ENCODE assay signal across 21 mouse cellular contexts in the genomic region with DNA sequence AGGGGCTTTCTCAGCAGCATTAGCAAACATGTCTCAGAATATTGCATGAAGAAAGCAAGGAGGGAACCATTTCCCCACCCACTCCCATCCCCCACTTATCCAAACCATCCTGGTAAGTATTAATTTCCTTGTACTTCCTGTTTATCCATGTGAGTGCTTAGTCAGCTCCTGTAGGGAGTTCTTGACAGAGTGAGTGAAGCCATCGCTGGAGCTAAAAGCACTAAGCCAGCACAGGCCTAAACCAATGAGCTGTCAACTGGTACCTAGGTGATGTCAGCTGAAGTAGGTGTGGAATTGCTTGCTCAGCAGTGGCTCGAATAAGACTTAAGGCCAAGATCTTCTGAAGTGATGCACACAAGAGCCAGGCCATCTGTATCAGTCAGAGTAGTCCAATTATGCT. TPM values are rescaled to one million over a fixed set of nuclear protein-coding genes. Genes with fewer than 3 reads are reported as not detected.
DNase-seq lines count a peak whose midpoint lies in the region; ATAC-seq and TF ChIP-seq lines count a peak whose summit lies in the region.
"Had no signal": no experiment of that assay in that cellular context is flagged by ENCODE, and none has a peak within 500 bp of the region (broad histone marks: within the 10 kb centered on the region; RNA-seq: fewer than 3 reads in every experiment).

No protein-coding gene starts in this region.

- no peak for ATAC-seq in heart, embryonic 12.5 days (ENCODE audit: insufficient number of reproducible peaks, low FRiP score)
- 0 out of 2 replicates have a peak, but pooled peaks have one; percentile 54 for ATAC-seq in kidney, embryonic 15.5 days (replicated peaks; ENCODE audit: low FRiP score)
- peak; percentile 82 for ATAC-seq in stomach, postnatal 0 days (ENCODE audit: low FRiP score, low TSS enrichment)
- ATAC-seq: forebrain, embryonic 14.5 days; hindbrain, embryonic 16.5 days had no signal

- H3K4me3 ChIP-seq in heart, embryonic 12.5 days: no peak overlapping the region
- no peak overlapping the region for H3K4me3 ChIP-seq in kidney, embryonic 15.5 days (replicated peaks)
- no peak overlapping the region for H3K4me3 ChIP-seq in stomach, postnatal 0 days (ENCODE audit: low read depth, low read length)
- H3K4me3 ChIP-seq: embryonic facial prominence, embryonic 10.5 days; erythroblast, embryonic 14.5 days; forebrain, embryonic 10.5 days; gastrocnemius, adult 2 months; hindbrain, embryonic 12.5 days had no signal

- no peak for TF ChIP-seq EP300 in stomach, postnatal 0 days (optimal IDR thresholded peaks at IDR 0.05)

- H3K9me3 ChIP-seq in heart, embryonic 12.5 days (replicated peaks): no peaks in the 10 kb centered on the region
- H3K9me3 ChIP-seq in kidney, embryonic 15.5 days (replicated peaks): no peaks in the 10 kb centered on the region
- no peaks in the 10 kb centered on the region for H3K9me3 ChIP-seq in stomach, postnatal 0 days (ENCODE audit: control insufficient read depth, low read length)
- H3K9me3 ChIP-seq: embryonic facial prominence, embryonic 10.5 days; forebrain, embryonic 10.5 days; hindbrain, embryonic 12.5 days had no signal

- H3K9ac ChIP-seq in heart, embryonic 12.5 days: no peak overlapping the region
- H3K9ac ChIP-seq in kidney, embryonic 15.5 days: no peak overlapping the region
- H3K9ac ChIP-seq in stomach, postnatal 0 days (ENCODE audit: low read length): no peak overlapping the region
- H3K9ac ChIP-seq: hindbrain, embryonic 12.5 days had no signal

- H3K27ac ChIP-seq in heart, embryonic 12.5 days (ENCODE audit: poor library complexity, severe bottlenecking): no peak overlapping the region
- no peak overlapping the region for H3K27ac ChIP-seq in kidney, embryonic 15.5 days
- no peak overlapping the region for H3K27ac ChIP-seq in stomach, postnatal 0 days (replicated peaks)
- H3K27ac ChIP-seq: embryonic facial prominence, embryonic 10.5 days; forebrain, embryonic 10.5 days; gastrocnemius, adult 2 months; hindbrain, embryonic 12.5 days had no signal

- no peaks in the 10 kb centered on the region for H3K27me3 ChIP-seq in heart, embryonic 12.5 days (replicated peaks)
- H3K27me3 ChIP-seq in kidney, embryonic 15.5 days: no peaks in the 10 kb centered on the region
- no peaks in the 10 kb centered on the region for H3K27me3 ChIP-seq in stomach, postnatal 0 days (ENCODE audit: control insufficient read depth, insufficient read depth, low read length)
- H3K27me3 ChIP-seq: hindbrain, embryonic 12.5 days had no signal

- H3K36me3 ChIP-seq in heart, embryonic 12.5 days: no peaks in the 10 kb centered on the region
- H3K36me3 ChIP-seq in kidney, embryonic 15.5 days: no peaks in the 10 kb centered on the region
- no peaks in the 10 kb centered on the region for H3K36me3 ChIP-seq in stomach, postnatal 0 days (ENCODE audit: control insufficient read depth, insufficient read depth, low read length)
- H3K36me3 ChIP-seq: embryonic facial prominence, embryonic 10.5 days; forebrain, embryonic 10.5 days; hindbrain, embryonic 12.5 days had no signal

- no peak for TF ChIP-seq CTCF in stomach, postnatal 0 days (IDR thresholded peaks at IDR 0.05; ENCODE audit: low read depth)

- peak; percentile 85 for DNase-seq in heart, adult 11 months
- no peak for DNase-seq in kidney, postnatal 4 days
- DNase-seq in 3T3-L1 (ENCODE audit: low read depth, low spot score): peak; percentile 61
- no peak for DNase-seq in stomach, postnatal 0 days (ENCODE audit: low spot score)
- DNase-seq in left cerebral cortex, adult 9 months (ENCODE audit: low spot score in 2 of 2): no peak
- DNase-seq: adrenal gland, postnatal 25 days; cerebellum, adult 2 months; cerebellum, postnatal 10 days; gastrocnemius, adult 2 months; gastrocnemius, postnatal 25 days; heart, postnatal 4 days had no signal

- peaks cover 6% of the 10 kb centered on the region; the same call in 1 of the 2 replicates for H3K4me1 ChIP-seq in heart, embryonic 12.5 days (replicated peaks)
- 0 out of 2 replicates have a peak, but pooled peaks cover 11% of the 10 kb centered on the region for H3K4me1 ChIP-seq in kidney, embryonic 15.5 days
- H3K4me1 ChIP-seq in stomach, postnatal 0 days (replicated peaks; ENCODE audit: control insufficient read depth, insufficient read depth): no peaks in the 10 kb centered on the region

- no peak overlapping the region for H3K4me2 ChIP-seq in heart, embryonic 12.5 days
- H3K4me2 ChIP-seq in kidney, embryonic 15.5 days: no peak overlapping the region
- H3K4me2 ChIP-seq in stomach, postnatal 0 days (replicated peaks; ENCODE audit: low read depth): no peak overlapping the region
- H3K4me2 ChIP-seq: heart, embryonic 11.5 days; hindbrain, embryonic 12.5 days had no signal

- WGBS in heart, embryonic 12.5 days: 39% methylated on average over 2 of the region's 2 CpGs
- 65% methylated on average over 2 of the region's 2 CpGs for WGBS in kidney, embryonic 15.5 days
- WGBS in stomach, postnatal 0 days: 35% methylated on average over 2 of the region's 2 CpGs

RNA-seq across cellular contexts. Expression of a gene that starts 34.3 kb away (rescaled TPM):
- 2.4 and 2.8 TPM in 2 replicates for polyA plus RNA-seq in heart, embryonic 12.5 days (2016; fragmentation: Nextera tagmentation; extraction: Ambion mirVana)
- 3.2 and 4.1 TPM in 2 replicates for polyA plus RNA-seq in kidney, embryonic 15.5 days (2015; fragmentation: Nextera tagmentation; extraction: Ambion mirVana)
- polyA plus RNA-seq in stomach, postnatal 0 days (2015; fragmentation: Nextera tagmentation; extraction: Ambion mirVana): 4.6 and 4.7 TPM in 2 replicates
- polyA plus RNA-seq: C2C12; erythroblast, embryonic 14.5 days had no signal

Comparison
In these comparisons a context has a peak if more than half of its experiments do, and no peak if none do; other contexts are left out.
1. DNase-seq: peak in heart, adult 11 months (single experiment) and 3T3-L1 (single experiment); none in kidney, postnatal 4 days (0 of 2), stomach, postnatal 0 days (single experiment) and left cerebral cortex, adult 9 months (0 of 2).